Mouse (Mus musculus): ENCODE measurements at regions not wholly inside any gene's neighbourhood (a gene's known extent, or its start where the extent isn't known, plus 50 kb on each side); places are given as distances from the start of the nearest gene placed in this dataset.

DNA sequence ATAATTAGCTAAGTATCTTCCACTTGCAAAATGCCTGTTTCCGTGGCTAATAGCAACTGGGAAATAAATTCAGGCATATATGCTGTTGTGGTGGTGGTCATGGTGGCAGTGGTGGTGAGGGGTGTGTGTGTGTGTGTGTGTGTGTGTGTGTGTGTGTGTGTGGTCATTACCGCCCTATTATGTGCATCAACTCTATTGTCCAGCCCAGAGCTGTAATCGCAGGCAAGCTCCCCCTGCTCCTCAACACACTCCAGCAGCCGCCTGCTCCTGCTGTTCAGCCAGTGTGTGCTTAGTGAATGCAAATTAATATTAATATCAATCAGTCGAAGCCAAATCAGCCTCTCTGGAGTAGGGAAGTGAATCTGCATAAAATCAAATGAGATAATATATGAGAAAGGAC lies 152.9 kb upstream of the Zic3 start:
- in situ Hi-C loops (cut with MboI, MseI) = no loop called here

DNA sequence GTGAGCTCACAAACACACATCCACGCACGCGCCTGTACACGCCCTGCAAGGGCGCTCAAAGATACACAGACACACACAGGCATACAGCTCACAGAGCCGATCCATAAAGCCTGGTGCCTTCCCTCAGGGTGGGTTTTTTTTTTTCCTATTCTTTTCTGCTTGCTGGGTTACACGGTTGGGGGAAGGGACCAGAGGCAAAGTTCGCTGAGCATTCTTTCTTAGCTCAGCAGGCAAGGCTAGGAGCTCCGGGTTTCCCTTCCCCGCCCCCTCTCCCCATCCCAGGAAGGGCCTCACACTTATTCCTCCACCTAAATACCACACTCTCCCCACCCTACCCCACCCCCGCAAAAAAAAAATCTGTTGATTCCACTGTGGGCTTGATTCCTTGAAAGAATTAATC lies 105.8 kb upstream of the Zic3 start:
- in situ Hi-C loops (cut with MboI, MseI) = loop anchor here (10.0 kb wide), 1 partner anchor 222 kb away; no protein-coding TSS in a partner anchor

DNA sequence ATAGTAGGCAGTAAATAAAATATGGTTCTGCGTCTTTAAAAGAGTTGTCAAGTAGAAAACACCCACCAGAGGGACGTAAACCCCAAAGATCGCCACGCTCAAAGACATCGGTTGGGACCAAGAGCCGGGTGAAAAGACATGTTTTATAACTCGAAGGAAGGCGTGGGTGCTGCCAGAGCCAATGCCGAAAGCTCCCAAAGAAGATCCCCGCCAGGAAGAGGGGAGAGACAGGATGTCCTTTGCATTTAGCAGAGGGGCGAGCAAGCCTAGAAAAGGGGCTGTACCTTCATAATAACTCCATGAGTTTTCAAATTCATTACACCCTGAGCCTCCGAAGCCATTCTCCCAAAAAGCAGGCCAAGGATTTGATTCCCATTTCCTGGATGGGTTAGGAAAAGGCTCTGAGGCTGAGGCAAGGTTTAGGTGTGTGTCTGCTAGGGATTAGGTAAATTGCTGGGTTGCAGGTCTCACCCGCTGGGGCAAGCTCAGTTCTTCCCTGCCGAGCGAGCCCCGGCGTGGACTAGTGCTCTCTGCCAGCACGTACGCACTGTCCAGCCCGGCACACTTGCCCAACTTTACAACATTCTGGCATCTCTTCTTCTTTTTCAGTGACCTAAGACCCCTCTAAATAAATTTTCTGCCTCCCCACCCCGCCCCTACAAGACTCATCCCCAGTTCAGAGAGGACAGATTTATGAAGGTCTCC lies 104.9 kb upstream of the Zic3 start:
- in situ Hi-C loops (cut with MboI, MseI) = loop anchor here (10.0 kb wide), 1 partner anchor 223 kb away; no protein-coding TSS in a partner anchor

DNA sequence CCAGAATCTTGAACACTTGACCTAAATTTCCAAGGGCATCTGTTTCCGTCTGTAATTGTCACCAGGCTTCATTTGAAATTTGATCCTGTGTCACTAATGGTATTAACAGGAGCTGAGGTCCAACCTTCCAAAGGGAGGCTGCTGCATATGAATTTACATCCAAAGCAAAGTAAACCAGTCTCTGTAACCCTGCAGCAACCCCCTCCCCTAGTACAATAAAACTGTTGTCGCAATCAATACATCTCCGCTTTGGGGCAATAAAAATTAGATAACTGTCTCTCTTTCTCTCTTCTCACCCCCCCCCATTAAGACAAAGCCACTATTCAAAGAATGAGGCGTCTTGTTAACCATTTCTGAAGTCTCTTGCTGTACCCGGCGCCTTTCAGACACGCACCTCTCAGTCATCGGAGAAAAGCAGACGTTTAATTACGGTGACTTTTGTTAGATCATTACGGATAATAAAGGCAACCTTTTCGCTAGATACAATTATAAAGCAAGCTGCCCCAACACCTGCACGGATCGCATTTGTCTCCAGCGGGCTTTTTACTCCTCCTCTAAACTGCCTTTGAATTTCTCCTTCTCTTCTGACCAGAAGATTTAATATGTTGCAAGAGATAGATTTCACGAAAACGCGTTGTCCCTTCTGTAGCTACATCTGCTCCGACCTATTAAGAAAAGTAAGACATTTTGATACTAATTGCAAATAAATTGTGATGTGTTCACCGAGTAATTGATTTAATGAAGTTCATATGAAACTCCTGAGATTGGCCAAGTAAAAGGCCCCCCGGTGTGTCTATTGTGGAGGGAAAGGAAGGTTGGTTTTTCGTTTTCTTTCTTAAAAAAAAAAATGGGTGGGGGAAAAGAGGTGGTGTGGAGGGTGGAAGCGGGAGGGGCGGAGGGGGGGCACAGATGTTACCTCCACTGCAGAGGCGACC lies 104.1 kb upstream of the Zic3 start:
- in situ Hi-C loops (cut with MboI, MseI) = loop anchor here (10.0 kb wide), 1 partner anchor 224 kb away; no protein-coding TSS in a partner anchor

DNA sequence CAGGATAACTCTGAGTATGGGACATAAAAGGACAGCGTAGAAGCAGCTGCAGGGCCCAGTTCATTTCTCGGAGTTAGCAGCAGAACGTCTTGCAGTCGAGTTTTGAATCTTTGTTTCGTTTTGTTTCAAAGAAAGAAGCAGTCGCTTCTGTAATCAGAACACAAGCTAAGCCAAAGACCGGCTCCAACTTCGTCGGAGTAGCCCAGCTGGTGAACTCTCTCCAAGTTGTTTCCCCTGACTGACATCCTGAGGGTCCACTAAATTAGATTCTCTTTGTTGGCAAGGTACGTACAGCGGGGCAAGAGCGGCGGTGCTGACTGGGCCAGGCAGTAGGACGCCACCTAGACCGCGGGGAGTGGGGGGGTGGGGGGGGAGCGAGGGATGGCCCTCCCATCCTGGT lies 102.6 kb upstream of the Zic3 start:
- in situ Hi-C loops (cut with MboI, MseI) = loop anchor here (10.0 kb wide), 1 partner anchor 225 kb away; no protein-coding TSS in a partner anchor

DNA sequence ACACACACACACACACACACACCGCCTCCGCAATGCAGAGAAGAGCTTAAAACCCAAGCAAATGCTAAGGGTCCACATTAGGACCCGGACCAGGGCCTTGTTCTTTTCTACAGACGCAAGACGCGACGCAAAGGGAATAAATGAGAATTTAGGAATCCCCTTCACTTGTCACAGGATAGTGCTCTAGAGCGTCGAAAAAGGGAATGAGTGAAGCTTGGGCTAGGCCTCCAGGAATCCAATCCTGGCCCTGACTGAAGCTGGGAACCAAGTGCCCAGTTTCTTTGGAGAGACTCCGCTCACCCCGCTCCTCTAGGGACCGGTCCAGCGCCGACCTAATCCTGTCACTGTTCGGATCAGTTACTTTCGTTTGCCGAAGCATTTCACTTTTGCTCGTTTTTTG lies 102.1 kb upstream of the Zic3 start:
- in situ Hi-C loops (cut with MboI, MseI) = no loop called here

DNA sequence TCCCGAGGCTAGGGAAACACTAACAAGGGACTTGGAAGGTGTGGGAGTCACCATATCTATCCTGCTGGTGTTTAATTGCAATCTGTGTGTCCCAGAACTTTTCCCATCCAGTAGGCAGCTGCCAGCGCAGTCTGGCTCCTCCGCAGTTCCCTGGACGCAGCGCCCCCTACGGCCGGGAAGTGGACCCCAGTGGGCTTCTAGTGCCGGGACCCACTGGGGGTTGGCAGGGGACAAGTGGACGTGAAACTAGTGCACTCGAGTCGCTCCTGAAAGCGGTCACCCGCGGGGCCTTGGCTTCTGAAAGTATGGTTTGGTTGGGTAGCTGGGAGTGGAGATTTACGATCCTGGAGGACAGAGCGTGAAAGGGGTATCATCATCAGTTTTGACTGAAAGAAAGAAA lies 101.2 kb upstream of the Zic3 start:
- in situ Hi-C loops (cut with MboI, MseI) = no loop called here

DNA sequence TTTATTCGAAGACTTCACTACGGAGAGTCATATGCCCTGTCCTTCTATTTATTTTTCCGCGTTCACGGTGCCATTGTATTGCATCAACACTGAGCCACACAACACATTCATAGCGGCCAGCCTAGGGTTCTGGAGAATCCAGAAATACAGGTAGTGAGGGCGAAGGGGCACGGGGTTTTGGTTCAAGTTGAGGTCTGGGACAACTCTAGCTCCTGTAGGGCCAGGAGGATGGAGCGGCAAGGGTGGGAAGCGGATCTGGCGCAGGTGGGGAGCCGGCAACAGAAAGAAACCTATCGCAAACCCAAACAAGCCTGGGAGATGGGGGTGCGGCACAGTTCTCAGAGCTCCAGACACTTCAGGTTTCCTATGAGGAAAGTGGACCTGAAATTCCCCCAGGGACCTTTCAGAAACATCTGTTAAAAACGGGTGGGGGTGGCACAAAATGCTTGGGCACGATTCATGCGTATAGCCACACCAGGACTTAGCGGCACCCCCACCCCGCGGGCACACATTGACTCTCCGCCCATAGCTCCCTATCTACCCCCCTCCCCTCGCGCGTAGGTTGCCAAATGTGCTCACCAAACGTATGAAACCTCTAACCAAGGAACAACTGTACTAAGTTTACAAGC lies 100.6 kb upstream of the Zic3 start:
- in situ Hi-C loops (cut with MboI, MseI) = no loop called here

DNA sequence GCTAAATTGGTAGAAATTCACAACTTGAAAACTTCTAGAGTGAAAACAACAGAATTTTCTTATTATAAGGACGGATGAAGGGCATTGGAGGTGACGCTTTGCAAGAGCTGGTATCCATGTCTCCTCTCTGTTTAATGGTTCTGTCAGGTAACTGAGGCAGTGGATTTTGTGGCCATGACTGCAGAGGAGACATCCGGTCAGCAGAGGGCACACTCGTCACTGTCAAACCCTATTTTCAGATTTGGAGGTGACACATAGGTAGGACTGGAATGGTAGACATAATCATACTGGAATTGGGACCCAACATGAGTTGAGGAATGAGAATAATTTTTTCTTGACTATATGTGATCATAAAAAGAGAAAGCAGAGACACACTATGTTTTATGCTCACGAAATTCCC lies 98.7 kb upstream of the Zic3 start:
- in situ Hi-C loops (cut with MboI, MseI) = no loop called here

DNA sequence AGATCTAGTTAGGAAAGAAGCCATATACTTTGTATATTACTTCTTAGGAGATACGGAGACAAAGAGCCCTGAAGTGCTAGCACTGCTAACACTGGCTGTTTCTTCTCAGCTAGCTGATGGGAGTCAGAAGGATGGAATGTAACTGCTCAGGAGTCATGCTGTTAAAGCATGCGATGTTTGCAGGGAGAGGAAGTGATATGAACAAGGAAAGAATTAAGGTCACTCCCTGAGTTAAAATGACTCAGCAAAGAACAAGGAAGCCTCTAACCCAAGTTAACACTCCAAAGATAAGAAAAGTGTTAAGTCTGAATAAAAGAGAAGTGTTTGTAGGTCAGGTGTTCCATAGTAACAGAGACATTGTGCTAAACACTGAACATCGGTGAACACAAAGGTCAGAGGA lies 86.9 kb upstream of the Zic3 start:
- in situ Hi-C loops (cut with MboI, MseI) = no loop called here

DNA sequence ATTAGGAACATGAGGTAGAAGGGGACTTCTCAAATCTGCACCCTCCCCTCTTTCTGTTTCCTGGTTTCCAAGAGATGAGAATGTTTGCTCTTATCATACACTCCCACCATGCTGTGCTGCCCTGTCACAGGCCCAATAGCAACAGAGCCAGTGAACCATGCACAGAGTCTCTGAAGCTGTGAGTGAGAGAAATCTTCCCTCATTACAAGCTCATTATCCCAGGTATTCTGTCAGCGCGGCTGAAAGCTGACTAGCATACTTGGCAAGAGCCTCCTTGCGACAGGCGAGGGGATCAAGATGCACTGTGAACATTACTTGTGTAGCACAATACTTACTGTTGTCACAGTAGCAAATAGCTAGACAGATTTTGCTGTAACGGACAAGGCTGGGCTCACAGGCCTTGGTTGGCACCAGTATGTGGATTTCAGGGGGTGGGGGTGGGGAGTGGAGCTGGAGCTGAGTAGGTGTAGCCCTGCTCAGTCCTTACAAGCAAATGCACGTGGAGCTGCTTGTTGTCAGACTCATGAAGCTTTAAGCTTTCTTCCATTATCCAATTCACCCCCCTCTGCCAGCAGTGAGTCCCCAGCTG lies 84.2 kb upstream of the Zic3 start:
- in situ Hi-C loops (cut with MboI, MseI) = no loop called here

DNA sequence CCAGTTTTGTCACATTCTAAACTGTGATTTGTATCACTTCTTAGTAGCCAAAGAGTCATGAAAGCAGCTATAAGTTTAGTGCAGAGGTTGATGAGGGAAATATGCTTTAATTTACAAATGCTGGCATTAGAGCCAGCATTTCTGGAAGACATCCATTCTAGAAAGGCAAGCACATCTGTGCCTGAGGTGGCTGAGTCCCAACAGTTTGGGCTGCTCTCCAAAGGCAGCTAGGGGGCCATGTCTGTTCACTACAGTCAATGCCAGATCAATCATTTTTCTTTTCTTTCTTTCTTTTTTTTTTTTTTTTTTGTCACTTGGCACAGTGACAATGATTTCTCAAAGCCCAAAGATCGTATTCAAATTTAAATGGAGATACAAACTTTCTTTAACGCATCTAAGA lies 71.6 kb upstream of the Zic3 start:
- in situ Hi-C loops (cut with MboI, MseI) = no loop called here

DNA sequence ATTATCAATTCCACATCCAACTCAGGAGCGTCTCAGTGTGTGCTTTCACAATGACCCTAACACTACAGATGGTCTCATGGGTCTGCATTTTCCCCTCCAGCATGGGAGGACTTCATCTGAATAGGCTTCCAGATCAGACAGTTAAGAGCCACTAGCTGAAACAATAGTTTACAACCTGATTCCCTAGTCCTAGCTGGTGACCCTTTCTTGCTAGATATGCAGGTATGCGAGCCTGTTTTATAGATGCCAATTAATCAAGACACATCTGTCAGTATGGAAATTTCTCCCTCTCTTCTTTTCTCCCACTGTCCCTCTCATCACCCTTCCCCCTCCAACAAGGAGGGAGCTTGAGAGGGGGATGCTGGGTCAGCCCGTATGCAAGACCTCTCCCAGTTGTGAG lies 71.2 kb upstream of the Zic3 start:
- in situ Hi-C loops (cut with MboI, MseI) = no loop called here

DNA sequence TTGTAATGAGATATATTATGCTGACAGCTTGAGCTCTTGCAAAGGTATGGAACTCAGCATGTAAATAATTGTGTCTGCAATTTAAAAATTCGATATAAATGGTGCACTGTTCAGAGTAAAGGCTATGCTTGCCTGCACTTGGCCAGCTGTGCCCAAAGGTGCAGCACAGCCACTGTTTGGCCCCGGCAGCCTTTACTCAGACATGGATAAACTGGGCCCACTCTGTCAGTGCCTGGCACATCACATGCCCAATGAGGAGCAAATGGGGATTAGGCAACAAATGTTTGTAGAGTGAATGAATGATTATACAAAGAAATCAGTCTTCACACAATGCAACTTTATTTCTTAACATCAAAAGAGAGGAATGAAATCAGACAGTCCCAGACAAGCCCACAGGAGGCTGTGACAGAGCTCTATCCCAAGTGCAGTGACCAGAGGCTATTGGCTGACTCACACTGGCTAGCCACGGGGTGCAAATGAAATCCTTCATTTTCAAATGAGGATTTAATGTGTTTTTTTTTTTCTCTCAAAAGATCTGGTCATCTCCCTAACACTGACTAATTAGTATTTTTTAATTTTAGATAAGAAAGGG lies 67.8 kb upstream of the Zic3 start:
- in situ Hi-C loops (cut with MboI, MseI) = no loop called here
